In genomic region chr1:72869681-72870614, GRCm38 (mm10) we compare ENCODE assay signal across 8 mouse cellular contexts. TPM values are rescaled to one million over a fixed set of nuclear protein-coding genes. Genes with fewer than 3 reads are reported as not detected.
A peak's percentile ranks its signal among the peaks of the same experiment; 100 is the strongest.
DNase-seq lines count a peak whose midpoint lies in the region; ATAC-seq lines count a peak whose summit lies in the region.

No protein-coding gene starts in this region.

- DNase-seq in spleen, adult 18-20 months: peak; percentile 30 to 49
- no peak for DNase-seq in spleen, adult 12 weeks (ENCODE audit: low spot score)
- DNase-seq in heart, embryonic 10.5 days (ENCODE audit: low spot score): peak; percentile 90
- peak; percentile 93 to 95 for DNase-seq in kidney, adult 8-10 months
- DNase-seq in natural killer cell, adult 2 months (ENCODE audit: low spot score in 2 of 2): peak; percentile 17 to 38
- DNase-seq in telencephalon, adult 2 months (ENCODE audit: low read depth, low spot score): peak; percentile 69

- H3K4me3 ChIP-seq in embryonic facial prominence, embryonic 13.5 days: peak overlapping the region; percentile 73
- H3K4me3 ChIP-seq in heart, embryonic 10.5 days: peak overlapping the region; percentile 85
- peak overlapping the region; percentile 38 for H3K4me3 ChIP-seq in liver, embryonic 12.5 days

- ATAC-seq in embryonic facial prominence, embryonic 13.5 days (ENCODE audit: insufficient number of reproducible peaks, insufficient read depth, low FRiP score, low TSS enrichment, low read depth): peak; percentile 32; the same call in 1 of the 2 replicates
- peak; percentile 31; the same call in 1 of the 2 replicates for ATAC-seq in liver, embryonic 12.5 days

- H3K4me1 ChIP-seq in embryonic facial prominence, embryonic 13.5 days: peaks cover 74% of the 10 kb centered on the region
- peaks cover 46% of the 10 kb centered on the region for H3K4me1 ChIP-seq in heart, embryonic 10.5 days
- peaks cover 58% of the 10 kb centered on the region for H3K4me1 ChIP-seq in liver, embryonic 12.5 days

- peaks cover 24% of the 10 kb centered on the region for H3K27me3 ChIP-seq in embryonic facial prominence, embryonic 13.5 days
- H3K27me3 ChIP-seq in heart, embryonic 10.5 days (ENCODE audit: insufficient read depth, poor library complexity, severe bottlenecking): no peaks in the 10 kb centered on the region
- peaks cover 58% of the 10 kb centered on the region for H3K27me3 ChIP-seq in liver, embryonic 12.5 days (replicated peaks)

- peak overlapping the region; percentile 66 for H3K9ac ChIP-seq in embryonic facial prominence, embryonic 13.5 days
- H3K9ac ChIP-seq in liver, embryonic 12.5 days: no peak overlapping the region

- peaks cover 18% of the 10 kb centered on the region for H3K36me3 ChIP-seq in embryonic facial prominence, embryonic 13.5 days
- peaks cover 34% of the 10 kb centered on the region for H3K36me3 ChIP-seq in heart, embryonic 10.5 days
- no peaks in the 10 kb centered on the region for H3K36me3 ChIP-seq in liver, embryonic 12.5 days

- H3K4me2 ChIP-seq in embryonic facial prominence, embryonic 13.5 days: peak overlapping the region; percentile 85
- peak overlapping the region; percentile 69 for H3K4me2 ChIP-seq in liver, embryonic 12.5 days

- H3K27ac ChIP-seq in embryonic facial prominence, embryonic 13.5 days: no peak overlapping the region
- H3K27ac ChIP-seq in heart, embryonic 10.5 days: peak overlapping the region; percentile 73
- no peak overlapping the region for H3K27ac ChIP-seq in liver, embryonic 12.5 days

- WGBS in embryonic facial prominence, embryonic 13.5 days: 4% methylated on average over 22 of the region's 22 CpGs
- WGBS in heart, embryonic 10.5 days: 9% methylated on average over 22 of the region's 22 CpGs
- 8% methylated on average over 22 of the region's 22 CpGs for WGBS in liver, embryonic 12.5 days (ENCODE audit: insufficient replicate concordance)

- H3K9me3 ChIP-seq in embryonic facial prominence, embryonic 13.5 days: no peaks in the 10 kb centered on the region
- no peaks in the 10 kb centered on the region for H3K9me3 ChIP-seq in heart, embryonic 10.5 days
- H3K9me3 ChIP-seq in liver, embryonic 12.5 days (replicated peaks): no peaks in the 10 kb centered on the region

RNA-seq across cellular contexts. Expression of gene Igfbp5, which starts 4.7 kb away (rescaled TPM):
- polyA plus RNA-seq in embryonic facial prominence, embryonic 13.5 days (2015; fragmentation: Nextera tagmentation; extraction: Ambion mirVana): 141 and 165 TPM in 2 replicates
- polyA plus RNA-seq in heart, embryonic 10.5 days (2016; fragmentation: Nextera tagmentation; extraction: Ambion mirVana): 158 and 178 TPM in 2 replicates
- 7.6 and 10.9 TPM in 2 replicates for polyA plus RNA-seq in liver, embryonic 12.5 days (2016; fragmentation: Nextera tagmentation; extraction: Ambion mirVana)

RNA-seq across cellular contexts. Expression of gene Igfbp2, which starts 45.6 kb away (rescaled TPM):
- polyA plus RNA-seq in embryonic facial prominence, embryonic 13.5 days (2015; fragmentation: Nextera tagmentation; extraction: Ambion mirVana): 469 and 555 TPM in 2 replicates
- 137 and 226 TPM in 2 replicates for polyA plus RNA-seq in heart, embryonic 10.5 days (2016; fragmentation: Nextera tagmentation; extraction: Ambion mirVana)
- polyA plus RNA-seq in liver, embryonic 12.5 days (2016; fragmentation: Nextera tagmentation; extraction: Ambion mirVana): 12.4 and 14.3 TPM in 2 replicates

Comparison
In these comparisons a context has a peak if more than half of its experiments do, and no peak if none do; other contexts are left out.
1. RNA of gene Igfbp5, which starts 4.7 kb away (polyA plus RNA-seq): 158 to 178 TPM in heart, embryonic 10.5 days and 141 to 165 TPM in embryonic facial prominence, embryonic 13.5 days; 7.6 to 10.9 TPM in liver, embryonic 12.5 days; every median in the first group is over 10 times any median in the second.
2. Peak in every context shown above with its lines, with median percentiles within 50 percentile points of each other: H3K4me3 ChIP-seq.